In genomic region chr10:59694104-59694503, GRCm38 (mm10) we compare ENCODE assay signal across 17 mouse cellular contexts.
"Had no signal": no experiment of that assay in that cellular context is flagged by ENCODE, and none has a peak within 500 bp of the region (broad histone marks: within the 10 kb centered on the region; RNA-seq: fewer than 3 reads in every experiment).

No protein-coding gene starts in this region.

- H3K4me1 ChIP-seq: limb, embryonic 12.5 days; limb, embryonic 15.5 days had no signal

- H3K27ac ChIP-seq: limb, embryonic 12.5 days; limb, embryonic 15.5 days; liver, embryonic 14.5 days; macrophage had no signal

- H3K27me3 ChIP-seq: limb, embryonic 12.5 days; limb, embryonic 15.5 days had no signal

- ATAC-seq: intestine, postnatal 0 days; liver, postnatal 0 days; lung, postnatal 0 days had no signal

- DNase-seq: kidney, adult 9 months; kidney, postnatal 14 days; kidney, postnatal 4 days; left cerebral cortex, postnatal 4 days; liver, postnatal 0 days; lung, embryonic 14.5 days; midbrain, embryonic 14.5 days; right cerebral cortex, adult 18-20 months; right cerebral cortex, postnatal 14 days; thymus, adult 18-20 months; thymus, postnatal 36 days had no signal

- H3K4me3 ChIP-seq: limb, embryonic 12.5 days; limb, embryonic 15.5 days had no signal

- H3K36me3 ChIP-seq: limb, embryonic 12.5 days; limb, embryonic 15.5 days had no signal
